Mouse (Mus musculus): ENCODE data around the gene Zfp617. TPM values are rescaled to one million over a fixed set of nuclear protein-coding genes. Genes with fewer than 3 reads are reported as not detected.
A peak's percentile ranks its signal among the peaks of the same experiment; 100 is the strongest.
"Not testable (repeated sequence)": the region's sequence is repeated elsewhere in the genome, so short reads cannot be mapped to it uniquely, and the experiment has no call there.

Zfp617 gene
- 20.8 and 24.5 TPM in 2 replicates for polyA plus RNA-seq (2015; fragmentation: Nextera tagmentation; extraction: Ambion mirVana)

- Histone ChIP-seq H3K9me3 (replicated peaks; ENCODE audit: control insufficient read depth, low read length) (0 out of 2 replicates have a peak, but pooled peaks cover 4% of the 10 kb centered on the region), H3K36me3 (ENCODE audit: control insufficient read depth, insufficient read depth, low read length) (no peaks in the 10 kb centered on the region), H3K9ac (ENCODE audit: low read length) (peak within 1 kb of the TSS; percentile 84), H3K4me2 (ENCODE audit: low read depth, low read length) (peak within 1 kb of the TSS; percentile 76), H3K4me3 (replicated peaks; ENCODE audit: low read length) (peak within 1 kb of the TSS; percentile 59), H3K27me3 (ENCODE audit: control insufficient read depth, insufficient read depth, low read length) (no peaks in the 10 kb centered on the region), H3K4me1 (ENCODE audit: control insufficient read depth, insufficient read depth, low read length) (peaks cover 7% of the 10 kb centered on the region; the same call in 1 of the 2 replicates), H3K27ac (ENCODE audit: low read length) (peak within 1 kb of the TSS; percentile 95)
- peak; percentile 94 for ATAC-seq (ENCODE audit: insufficient read depth, low FRiP score)
- 5% methylated on average over 47 of the region's 47 CpGs for WGBS
Observed at GRCm38 (mm10) chr8:71908309-71909261, at the start of gene Zfp617, which contains the start of gene Zfp882. Gene Zfp617, plus strand, starts transcription at chr8:71908635. Gene Zfp882, plus strand, starts transcription at chr8:71908608.

DNA sequence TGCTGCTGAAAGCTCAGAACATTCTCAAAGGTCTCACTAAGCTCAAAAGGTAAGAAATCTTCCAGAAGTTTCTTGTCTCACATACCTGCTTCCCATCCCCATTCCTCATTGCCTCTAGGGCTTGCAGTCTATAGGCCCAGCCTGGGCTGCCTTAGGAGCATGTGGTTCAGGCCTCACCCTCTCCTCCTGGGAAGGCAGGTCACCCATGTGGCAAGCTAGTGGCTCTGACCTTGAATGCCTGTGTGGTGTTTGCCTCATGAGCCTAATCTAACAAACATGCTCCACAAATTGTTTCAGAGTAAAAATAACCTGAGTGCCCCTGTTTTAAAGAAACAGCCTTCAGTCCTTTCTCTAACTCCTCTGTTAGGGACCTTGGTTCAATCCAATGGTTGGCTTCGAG, 46.9 kb upstream of the Zfp617 start:
- not testable (repeated sequence) for H3K36me3 ChIP-seq (ENCODE audit: control insufficient read depth, insufficient read depth, low read length); H3K27me3 ChIP-seq (ENCODE audit: control insufficient read depth, insufficient read depth, low read length); H3K27ac ChIP-seq (ENCODE audit: low read length); H3K4me2 ChIP-seq (ENCODE audit: low read depth, low read length); H3K4me1 ChIP-seq (ENCODE audit: control insufficient read depth, insufficient read depth, low read length); ATAC-seq (ENCODE audit: insufficient read depth, low FRiP score); H3K4me3 ChIP-seq (replicated peaks; ENCODE audit: low read length); H3K9me3 ChIP-seq (replicated peaks; ENCODE audit: control insufficient read depth, low read length); H3K9ac ChIP-seq (ENCODE audit: low read length)
- 67% methylated on average over 1 of the region's 1 CpGs for WGBS

- H3K27ac ChIP-seq (ENCODE audit: low read length); H3K4me3 ChIP-seq (replicated peaks; ENCODE audit: low read length); H3K4me2 ChIP-seq (ENCODE audit: low read depth, low read length); H3K36me3 ChIP-seq (ENCODE audit: control insufficient read depth, insufficient read depth, low read length); H3K9me3 ChIP-seq (replicated peaks; ENCODE audit: control insufficient read depth, low read length); H3K4me1 ChIP-seq (ENCODE audit: control insufficient read depth, insufficient read depth, low read length); H3K9ac ChIP-seq (ENCODE audit: low read length); ATAC-seq (ENCODE audit: insufficient read depth, low FRiP score); H3K27me3 ChIP-seq (ENCODE audit: control insufficient read depth, insufficient read depth, low read length): not testable (repeated sequence)
Observed at GRCm38 (mm10) chr8:71862038-71862437, 46.4 kb upstream of the Zfp617 start.

DNA sequence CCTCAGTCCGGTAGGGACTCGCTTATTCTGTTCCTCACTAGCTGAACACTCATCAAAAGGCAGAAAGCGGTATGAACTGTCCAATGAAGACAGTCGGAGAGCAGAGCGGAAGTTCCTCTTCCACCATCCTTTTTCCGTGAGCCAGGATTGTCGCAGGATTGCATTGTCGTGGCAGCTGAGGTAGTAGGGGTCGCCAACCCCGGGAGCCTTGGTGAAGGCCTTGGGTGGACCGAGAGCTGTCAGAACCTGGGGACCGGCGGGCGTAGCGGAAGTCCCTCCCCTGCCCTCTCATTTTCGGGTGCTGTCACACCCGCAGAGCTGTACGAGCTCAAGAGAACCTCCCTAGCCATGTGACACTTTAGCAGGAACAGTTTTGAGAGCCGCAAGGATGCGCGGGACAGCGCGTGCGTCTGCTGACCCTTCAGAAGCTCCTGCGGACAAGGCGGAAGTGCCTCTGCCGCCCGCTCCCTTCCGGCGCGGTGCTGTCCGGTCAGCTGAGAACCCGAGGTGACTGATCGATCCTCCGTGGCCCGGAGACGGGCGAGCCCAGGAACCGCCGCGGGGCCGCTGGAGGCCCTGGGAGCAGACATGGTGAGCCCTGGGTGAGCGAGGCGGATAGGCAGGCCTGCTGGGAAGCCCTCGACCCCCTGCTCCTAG, 26.7 kb upstream of the Zfp617 start, which contains the start of gene Zfp709:
Gene Zfp709, plus strand, starts transcription at position 402 of the 657 bp plus-strand sequence.
- peaks cover 20% of the 10 kb centered on the region for H3K36me3 ChIP-seq (ENCODE audit: control insufficient read depth, insufficient read depth, low read length)
- peak within 1 kb of the TSS; percentile 49 for H3K27ac ChIP-seq (ENCODE audit: low read length)
- WGBS = 3% methylated on average over 45 of the region's 45 CpGs
- H3K27me3 ChIP-seq (ENCODE audit: control insufficient read depth, insufficient read depth, low read length) = no peaks in the 10 kb centered on the region
- peak within 1 kb of the TSS; percentile 80 for H3K9ac ChIP-seq (ENCODE audit: low read length)
- H3K4me2 ChIP-seq (ENCODE audit: low read depth, low read length) = peak within 1 kb of the TSS; percentile 74
- H3K4me3 ChIP-seq (replicated peaks; ENCODE audit: low read length) = peak within 1 kb of the TSS; percentile 54
- H3K9me3 ChIP-seq (replicated peaks; ENCODE audit: control insufficient read depth, low read length) = peaks cover 16% of the 10 kb centered on the region
- H3K4me1 ChIP-seq (ENCODE audit: control insufficient read depth, insufficient read depth, low read length) = peaks cover 3% of the 10 kb centered on the region; the same call in 1 of the 2 replicates
- ATAC-seq (ENCODE audit: insufficient read depth, low FRiP score) = peak; percentile 93

DNA sequence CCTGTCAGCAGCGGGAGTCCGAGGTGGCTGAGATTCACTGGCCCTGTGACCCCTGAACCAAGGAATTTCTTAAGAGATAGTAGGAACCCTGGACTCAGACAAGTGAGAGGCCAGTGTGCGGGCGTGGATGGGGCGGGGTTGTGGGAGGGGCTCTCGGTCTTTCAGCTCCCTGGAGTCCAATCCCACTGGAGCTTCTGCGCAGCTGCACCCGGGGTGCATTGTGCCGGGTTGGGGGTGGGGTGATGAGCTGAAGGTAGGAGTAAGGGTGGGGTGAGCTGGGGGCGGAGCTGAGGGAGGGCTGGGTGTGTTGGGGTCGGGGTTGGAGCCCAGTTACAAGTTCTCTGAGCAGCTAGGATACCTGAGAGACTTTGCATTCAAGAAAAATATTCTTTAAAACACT, 7.8 kb upstream of the Zfp617 start:
- not testable (repeated sequence) for H3K27me3 ChIP-seq (ENCODE audit: control insufficient read depth, insufficient read depth, low read length); H3K4me1 ChIP-seq (ENCODE audit: control insufficient read depth, insufficient read depth, low read length); H3K9me3 ChIP-seq (replicated peaks; ENCODE audit: control insufficient read depth, low read length); H3K9ac ChIP-seq (ENCODE audit: low read length); ATAC-seq (ENCODE audit: insufficient read depth, low FRiP score); H3K4me2 ChIP-seq (ENCODE audit: low read depth, low read length); H3K27ac ChIP-seq (ENCODE audit: low read length); H3K4me3 ChIP-seq (replicated peaks; ENCODE audit: low read length); H3K36me3 ChIP-seq (ENCODE audit: control insufficient read depth, insufficient read depth, low read length)
- WGBS = 51% methylated on average over 11 of the region's 11 CpGs

GRCm38 (mm10) chr8:71903084-71903483, 5.4 kb upstream of the Zfp617 start:
- WGBS = 52% methylated on average over 1 of the region's 1 CpGs
- not testable (repeated sequence) for H3K9ac ChIP-seq (ENCODE audit: low read length); H3K4me2 ChIP-seq (ENCODE audit: low read depth, low read length); H3K4me1 ChIP-seq (ENCODE audit: control insufficient read depth, insufficient read depth, low read length); ATAC-seq (ENCODE audit: insufficient read depth, low FRiP score); H3K36me3 ChIP-seq (ENCODE audit: control insufficient read depth, insufficient read depth, low read length); H3K27ac ChIP-seq (ENCODE audit: low read length); H3K4me3 ChIP-seq (replicated peaks; ENCODE audit: low read length); H3K9me3 ChIP-seq (replicated peaks; ENCODE audit: control insufficient read depth, low read length); H3K27me3 ChIP-seq (ENCODE audit: control insufficient read depth, insufficient read depth, low read length)

- H3K27me3 ChIP-seq (ENCODE audit: control insufficient read depth, insufficient read depth, low read length) = no peaks in the 10 kb centered on the region
- WGBS = 96% methylated on average over 1 of the region's 1 CpGs
- no peak for ATAC-seq (ENCODE audit: insufficient read depth, low FRiP score)
- H3K36me3 ChIP-seq (ENCODE audit: control insufficient read depth, insufficient read depth, low read length) = no peaks in the 10 kb centered on the region
- H3K4me1 ChIP-seq (ENCODE audit: control insufficient read depth, insufficient read depth, low read length) = peaks cover 7% of the 10 kb centered on the region; the same call in 1 of the 2 replicates
- H3K9me3 ChIP-seq (replicated peaks; ENCODE audit: control insufficient read depth, low read length) = 0 out of 2 replicates have a peak, but pooled peaks cover 4% of the 10 kb centered on the region
- no peak overlapping the region for H3K4me2 ChIP-seq (ENCODE audit: low read depth, low read length)
- no peak overlapping the region for H3K9ac ChIP-seq (ENCODE audit: low read length)
- H3K27ac ChIP-seq (ENCODE audit: low read length) = no peak overlapping the region
- H3K4me3 ChIP-seq (replicated peaks; ENCODE audit: low read length) = no peak overlapping the region
Observed at GRCm38 (mm10) chr8:71906809-71907208, 1.6 kb upstream of the Zfp617 start.

DNA sequence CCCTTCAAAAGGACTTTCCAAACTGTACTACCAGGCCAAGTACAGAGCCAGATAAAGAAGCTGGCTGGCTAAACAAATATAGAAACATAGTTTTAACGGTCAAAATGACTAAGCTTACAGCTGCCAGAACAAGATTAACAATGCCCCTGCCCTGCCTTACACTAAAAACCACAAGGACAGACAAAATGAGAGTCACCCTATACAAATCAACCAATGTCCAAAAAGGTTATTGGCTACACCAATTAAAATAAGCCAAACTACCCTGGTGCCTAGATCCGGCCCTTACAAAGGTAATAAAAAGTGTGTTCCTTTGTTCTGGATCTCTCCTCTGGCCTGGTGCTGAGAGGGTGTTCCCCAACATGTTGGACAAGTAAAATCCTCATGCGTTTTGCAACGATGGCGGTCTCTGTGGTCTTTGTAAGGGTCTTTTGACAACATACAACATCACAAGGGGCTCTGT, 607 bp upstream of the Zfp617 start:
- Histone ChIP-seq H3K27me3 (ENCODE audit: control insufficient read depth, insufficient read depth, low read length) (no peaks in the 10 kb centered on the region), H3K9ac (ENCODE audit: low read length) (peak overlapping the region; percentile 84), H3K36me3 (ENCODE audit: control insufficient read depth, insufficient read depth, low read length) (no peaks in the 10 kb centered on the region), H3K27ac (ENCODE audit: low read length) (peak overlapping the region; percentile 95), H3K4me3 (replicated peaks; ENCODE audit: low read length) (peak overlapping the region; percentile 59), H3K9me3 (replicated peaks; ENCODE audit: control insufficient read depth, low read length) (0 out of 2 replicates have a peak, but pooled peaks cover 4% of the 10 kb centered on the region), H3K4me2 (ENCODE audit: low read depth, low read length) (peak overlapping the region; percentile 76), H3K4me1 (ENCODE audit: control insufficient read depth, insufficient read depth, low read length) (peaks cover 7% of the 10 kb centered on the region; the same call in 1 of the 2 replicates)
- no peak for ATAC-seq (ENCODE audit: insufficient read depth, low FRiP score)
- WGBS = 91% methylated on average over 5 of the region's 5 CpGs

Data from stomach, embryonic 16.5 days (tissue).